Mouse (Mus musculus) gastrocnemius, postnatal 4 days (tissue): Measurements from ENCODE around the gene Slc6a18. TPM values are rescaled to one million over a fixed set of nuclear protein-coding genes. Genes with fewer than 3 reads are reported as not detected.
A peak's percentile ranks its signal among the peaks of the same experiment; 100 is the strongest.
"Not testable (repeated sequence)": the region's sequence is repeated elsewhere in the genome, so short reads cannot be mapped to it uniquely, and the experiment has no call there.

ENCODE experiments used
- DNase-seq, 2 experiments: peaks; one replicate each; pipeline ENCODE4 v3.0.0; 2021 to 2022; ENCODE audit warnings: low spot score in 2 of 2, mixed read lengths in 2 of 2
- long read RNA-seq, 2 experiments: library from polyadenylated mRNA; stranded (forward); transcript quantifications; one replicate each; pipeline ENCODE4 v2.0.0; 2021
- total RNA-seq, 2 experiments: library from RNA; stranded (reverse); gene quantifications; 2 replicates each; pipeline ENCODE4 v1.2.3; 2021

The Slc6a18 gene
- total RNA-seq = 1 to 10 TPM in 1 of 2 experiments, under 1 TPM in 1; 0.56 to 1.6 TPM
- long read RNA-seq, experiment 1 = 0 reads
- long read RNA-seq, experiment 2 = 0 reads

- no peak for DNase-seq
Observed at GRCm38 (mm10) chr13:73677853-73678252, at the start of gene Slc6a18. Slc6a18 (minus strand) TSS chr13:73678023.

DNA sequence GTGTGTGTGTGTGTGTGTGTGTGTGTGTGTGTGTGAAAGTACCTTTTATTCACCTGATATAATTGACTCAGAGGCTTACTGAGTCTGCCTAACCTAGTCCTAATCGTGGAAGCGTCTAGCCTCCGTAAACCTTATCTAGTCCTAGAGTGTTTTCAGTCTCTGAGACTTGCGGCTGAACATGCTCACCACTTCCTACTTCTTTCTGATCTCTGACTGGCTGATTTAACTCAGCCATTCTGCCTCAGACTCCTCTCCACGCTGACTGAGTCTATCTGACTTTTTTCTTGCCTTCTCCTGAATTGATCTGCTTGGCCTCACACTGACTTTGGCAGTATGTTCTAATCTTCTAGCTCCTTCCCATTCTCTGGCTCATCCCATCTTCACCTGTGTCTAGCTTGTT is 47.5 kb upstream of the Slc6a18 start:
- no peak for DNase-seq

- DNase-seq = peak in 1 of 2 experiments; percentile 26
Observed at GRCm38 (mm10) chr13:73723081-73723668, 45.4 kb upstream of the Slc6a18 start.

- no peak for DNase-seq
Observed at GRCm38 (mm10) chr13:73720241-73720640, 42.4 kb upstream of the Slc6a18 start.

DNA sequence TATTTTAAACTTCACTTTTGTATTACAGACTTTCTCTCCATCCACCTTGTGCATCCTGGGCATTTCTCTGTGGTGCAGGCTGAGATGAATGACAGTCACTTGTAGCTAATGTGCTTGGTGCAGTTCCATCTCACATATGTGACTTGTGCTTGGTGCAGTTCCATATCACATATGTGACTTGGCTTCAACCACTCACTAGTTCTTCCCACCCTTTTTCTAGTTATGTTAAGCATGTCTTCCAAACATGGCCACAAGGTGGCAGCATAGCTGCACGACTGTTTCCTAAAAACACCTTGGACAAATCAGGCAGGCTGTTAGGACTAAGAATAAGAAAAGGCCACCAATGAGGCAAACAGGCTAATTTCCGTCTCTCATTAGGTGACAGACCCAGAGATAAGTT is 40.4 kb upstream of the Slc6a18 start:
- peak; percentile 57 to 77 for DNase-seq

DNA sequence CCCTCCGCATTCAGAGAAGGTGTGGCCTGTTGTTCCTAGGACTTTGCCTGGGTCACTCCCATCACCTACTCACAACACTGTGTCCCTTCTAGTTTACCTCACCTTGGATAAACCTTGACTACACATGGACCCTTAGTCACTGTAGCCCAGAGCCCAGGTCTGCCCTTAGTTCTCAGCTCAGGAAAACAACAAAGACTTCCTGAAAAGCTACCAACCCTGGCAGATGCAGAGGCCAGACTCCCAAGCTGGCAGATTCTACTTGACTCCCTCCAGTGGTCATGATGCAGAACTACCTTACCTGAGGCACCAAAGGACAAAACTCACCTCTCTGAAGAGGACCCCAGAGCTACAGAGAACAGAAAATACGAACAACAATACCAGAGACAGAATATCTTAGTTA is 36.2 kb upstream of the Slc6a18 start:
- no peak for DNase-seq

GRCm38 (mm10) chr13:73713204-73713603 is 35.4 kb upstream of the Slc6a18 start:
- DNase-seq = no peak

DNA sequence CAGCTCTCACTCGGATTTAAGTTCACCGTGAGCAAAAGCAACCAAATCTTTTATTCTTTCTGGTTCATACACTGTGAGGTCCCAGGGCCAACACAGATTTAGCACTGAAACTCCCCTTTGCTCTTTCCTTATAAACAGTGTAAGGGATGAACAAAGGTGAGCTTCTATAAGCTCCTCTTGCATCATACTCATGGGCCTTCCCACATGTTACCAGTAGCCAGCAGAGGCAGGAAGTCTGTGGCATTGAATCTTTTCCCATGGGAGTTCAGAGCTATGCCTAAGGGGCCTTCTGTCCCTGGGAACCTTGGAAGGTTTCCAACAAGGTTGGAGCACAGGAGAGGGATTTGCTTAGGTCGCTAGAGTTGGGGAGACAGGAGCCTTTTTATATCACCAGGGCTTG is 34.4 kb upstream of the Slc6a18 start:
- DNase-seq = no peak

DNA sequence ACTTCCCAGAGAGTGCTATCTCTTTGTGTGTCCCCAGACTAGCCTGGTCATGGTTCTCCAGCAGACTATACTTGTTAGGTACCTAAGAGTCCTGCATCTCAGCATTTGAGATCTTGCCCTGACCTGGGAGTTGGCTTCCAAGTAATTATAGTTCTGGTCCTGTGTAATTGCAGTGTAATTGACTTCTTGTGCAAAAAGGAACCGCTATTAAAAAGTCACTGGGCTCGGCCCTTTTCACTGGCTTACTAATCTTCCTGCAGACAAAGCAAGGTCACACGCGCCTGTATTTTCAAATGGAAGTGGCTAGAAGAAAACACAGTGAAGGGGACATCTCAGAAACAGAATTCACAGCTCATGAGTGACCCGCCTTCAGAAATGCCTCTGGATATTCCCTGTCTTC is 34.0 kb upstream of the Slc6a18 start:
- no peak for DNase-seq

DNA sequence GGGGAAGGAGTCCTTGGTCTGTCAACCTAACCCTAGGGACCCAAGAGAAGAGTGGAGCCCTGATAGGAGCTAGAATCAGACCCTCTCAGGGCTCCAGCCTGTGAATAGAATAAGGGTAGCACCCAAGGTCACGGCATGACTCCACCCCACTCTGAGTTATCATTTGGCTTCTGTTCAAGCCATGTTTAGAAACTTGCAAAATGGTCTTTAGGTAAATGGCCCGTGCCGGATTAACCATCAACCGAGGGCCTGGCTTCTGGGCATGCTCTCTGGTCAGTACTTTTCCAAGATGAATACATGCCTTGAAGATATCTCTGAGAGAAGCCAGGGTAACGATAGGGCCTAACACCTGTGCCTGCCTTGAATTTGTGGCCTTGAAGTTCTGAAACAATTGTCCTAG is 33.4 kb upstream of the Slc6a18 start:
- no peak for DNase-seq

- no peak for DNase-seq
Observed at GRCm38 (mm10) chr13:73709491-73709890, 31.7 kb upstream of the Slc6a18 start.

GRCm38 (mm10) chr13:73704694-73705325 is 27.0 kb upstream of the Slc6a18 start, which contains the start of gene Slc6a19:
Slc6a19 (minus strand) TSS chr13:73704865.
- no peak for DNase-seq

DNA sequence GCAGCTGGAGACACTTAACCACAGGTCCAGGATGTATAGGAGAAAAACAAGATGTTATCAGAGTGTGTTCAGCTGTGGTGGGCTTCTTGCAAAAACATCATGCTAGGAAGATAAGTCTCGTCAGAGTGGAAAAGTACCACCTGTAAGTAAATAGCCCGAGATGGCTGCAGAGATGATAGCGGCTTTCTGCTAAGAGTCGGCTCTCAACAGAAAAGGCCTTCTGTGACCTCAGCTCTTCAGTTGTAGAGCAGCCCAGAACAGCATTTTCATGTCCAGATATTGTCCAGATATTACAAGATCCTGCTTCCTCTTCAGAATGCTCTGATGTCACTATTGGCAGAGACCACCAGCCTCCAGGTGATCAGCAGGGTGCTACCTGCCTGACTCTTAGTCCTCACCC is 25.7 kb upstream of the Slc6a18 start:
- not testable (repeated sequence) for DNase-seq

GRCm38 (mm10) chr13:73702776-73703175 is 25.0 kb upstream of the Slc6a18 start:
- DNase-seq = no peak

DNA sequence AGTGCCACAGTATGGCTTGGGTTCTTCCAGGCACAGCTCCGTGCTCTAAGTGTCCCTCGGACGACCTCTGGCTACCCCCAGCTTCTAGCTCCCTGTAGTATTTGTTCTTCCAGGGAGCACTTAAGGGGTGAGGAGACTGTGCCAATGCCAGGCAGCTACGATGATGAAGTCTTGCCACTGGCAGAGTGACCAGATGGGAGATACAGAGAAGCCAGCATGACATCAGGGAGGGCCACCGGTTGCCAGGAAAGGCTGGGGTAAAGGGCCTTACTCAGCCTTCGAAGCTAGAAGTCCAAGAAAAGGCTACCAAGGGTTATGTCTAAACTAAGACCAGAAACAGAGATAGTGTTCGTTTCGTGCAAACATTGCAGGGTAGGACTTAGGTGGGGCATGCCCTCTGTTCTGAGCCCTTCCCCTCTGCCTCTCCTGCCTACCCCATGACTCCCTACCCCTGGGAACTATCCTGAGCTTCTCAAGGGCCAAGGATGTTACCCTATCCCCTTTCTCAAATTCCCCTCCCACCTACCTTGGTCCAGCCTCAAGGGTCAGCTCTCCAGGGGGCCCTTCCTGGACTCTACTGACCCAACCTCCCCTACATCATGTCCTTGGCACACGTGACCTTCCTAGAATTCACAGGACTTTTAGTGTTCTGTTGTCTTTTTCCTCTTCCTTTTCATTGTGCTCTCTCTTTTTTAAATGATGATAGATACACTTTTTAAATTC is 23.5 kb upstream of the Slc6a18 start:
- DNase-seq = no peak

DNA sequence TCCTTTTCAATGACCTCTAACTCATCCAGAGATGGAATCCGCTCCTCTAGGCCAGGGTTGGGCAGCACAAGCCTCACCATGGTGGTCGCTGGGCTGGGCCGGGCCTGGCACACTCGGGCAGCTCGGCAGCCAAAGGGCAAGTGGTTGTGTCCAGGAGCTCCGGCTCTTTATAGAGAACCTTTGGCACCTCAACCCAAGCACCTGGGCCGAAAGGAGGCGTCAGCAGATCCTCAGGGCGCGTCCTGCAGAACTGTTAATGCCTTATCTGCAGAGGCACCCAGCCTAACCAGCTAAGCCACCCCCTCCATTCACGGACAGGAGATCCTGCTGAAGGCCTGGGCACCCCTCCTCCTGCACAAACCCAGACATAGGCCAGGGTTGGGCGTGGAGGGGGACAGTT is 22.7 kb upstream of the Slc6a18 start:
- DNase-seq = no peak

GRCm38 (mm10) chr13:73699714-73700113 is 21.9 kb upstream of the Slc6a18 start:
- no peak for DNase-seq

DNA sequence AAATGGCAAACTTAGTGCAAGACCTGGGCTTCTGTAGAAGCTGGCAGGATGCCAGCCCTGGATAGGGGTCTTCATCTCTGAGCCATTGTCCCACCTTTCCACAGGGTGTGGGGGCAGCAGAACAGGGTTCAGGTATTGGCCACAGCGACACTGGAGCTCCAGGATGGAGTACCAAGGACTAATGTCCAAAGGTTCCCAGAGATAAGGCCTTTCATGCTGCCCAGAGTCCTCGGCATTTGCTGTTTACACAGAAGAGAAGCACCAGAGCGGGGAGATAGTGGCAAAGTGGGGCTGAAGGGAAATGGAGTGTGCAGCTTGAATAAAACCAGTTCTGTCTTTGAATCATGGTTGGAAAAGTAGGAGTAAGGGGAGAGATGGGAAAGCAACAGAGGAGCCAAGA is 18.7 kb upstream of the Slc6a18 start:
- DNase-seq = no peak

DNA sequence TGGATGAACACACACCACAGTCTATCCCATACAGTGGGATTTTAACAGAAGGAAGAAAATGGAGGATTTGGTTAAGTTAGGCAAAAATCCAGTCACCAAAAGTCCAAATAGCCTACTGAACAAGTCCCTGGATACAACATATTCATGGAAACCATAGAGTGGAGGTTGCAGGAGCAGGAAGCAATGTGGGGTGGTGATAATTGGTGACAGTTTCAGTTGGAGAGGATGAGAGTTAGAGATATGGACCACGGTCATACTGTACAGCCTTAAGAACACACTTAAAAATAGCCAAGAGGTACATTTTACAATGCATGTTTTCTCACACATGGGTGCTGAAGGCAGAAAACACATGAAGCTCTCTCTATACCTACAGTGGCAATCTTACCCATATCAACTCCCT is 17.1 kb upstream of the Slc6a18 start:
- no peak for DNase-seq

DNA sequence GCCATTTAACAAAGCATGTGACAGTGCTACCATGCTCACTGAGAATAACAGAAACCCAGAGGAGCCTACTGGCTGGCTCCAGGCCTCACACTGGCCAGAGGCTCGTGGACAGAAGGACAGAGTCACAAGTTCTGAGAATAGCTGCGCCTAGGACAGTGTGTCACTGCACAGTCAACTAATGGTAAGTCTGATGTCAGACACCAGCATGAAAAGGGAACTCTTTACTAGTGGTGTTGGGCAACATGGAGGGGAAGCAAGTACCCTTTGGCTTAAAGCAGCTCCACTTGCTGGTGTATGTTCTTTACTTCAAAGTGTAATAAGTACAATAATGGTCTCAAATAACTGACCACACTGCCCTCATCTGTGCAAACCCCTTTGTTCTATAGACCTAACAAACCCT is 15.5 kb upstream of the Slc6a18 start:
- no peak for DNase-seq

DNA sequence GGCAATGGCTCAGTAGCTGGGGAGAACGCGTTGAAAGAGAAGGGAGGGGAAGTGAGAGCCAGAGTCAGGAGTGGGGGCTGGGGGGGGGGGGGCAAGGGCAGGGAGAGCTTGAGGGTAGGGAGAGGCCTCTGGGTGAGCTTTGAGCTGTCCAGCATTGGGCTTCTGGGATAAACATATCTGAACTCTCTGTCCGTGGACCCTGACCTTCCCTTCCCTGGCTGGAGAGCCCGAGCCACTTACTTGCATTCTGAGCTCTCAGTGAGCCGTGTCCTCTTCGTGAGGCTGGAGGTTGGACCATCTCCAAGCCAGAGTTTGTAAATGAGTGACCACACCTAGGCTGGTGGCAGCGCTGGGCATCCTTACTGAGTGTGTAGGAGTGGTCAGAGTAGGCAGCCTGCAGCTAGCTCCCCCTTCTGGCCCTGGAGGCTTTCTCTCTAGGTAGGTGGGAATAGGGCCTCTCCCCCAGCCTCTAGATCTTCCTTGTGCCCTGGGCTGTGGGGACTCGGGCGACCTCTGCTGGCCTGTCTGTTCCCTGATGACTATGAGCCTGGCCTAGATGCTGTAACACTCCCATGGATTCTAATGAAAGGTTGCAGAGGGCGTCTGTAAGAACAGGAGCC is 14.5 kb upstream of the Slc6a18 start:
- DNase-seq = peak; percentile 25 to 39

DNA sequence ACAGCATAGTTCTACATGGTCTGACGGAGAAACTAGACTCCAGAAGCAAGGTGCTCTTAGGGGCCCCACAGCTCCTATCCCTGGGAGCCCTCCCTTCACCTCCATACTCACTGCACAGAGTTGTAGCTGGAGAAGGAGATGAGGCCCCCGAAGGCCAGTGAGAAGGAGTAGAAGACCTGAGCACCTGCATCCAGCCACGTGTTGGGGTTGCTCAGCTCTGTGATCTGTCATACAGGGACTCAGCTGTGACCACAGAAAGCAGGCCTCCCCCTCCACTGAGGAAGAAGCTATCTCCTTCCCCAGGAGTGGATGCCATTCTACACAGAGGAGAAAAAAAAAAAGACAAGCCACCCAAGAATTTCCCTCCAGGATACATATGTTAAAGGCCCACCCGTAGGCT is 11.1 kb upstream of the Slc6a18 start:
- DNase-seq = no peak
